Mouse (Mus musculus) stomach, embryonic 15.5 days (tissue): ENCODE data around the gene Btg3. TPM values are rescaled to one million over a fixed set of nuclear protein-coding genes. Genes with fewer than 3 reads are reported as not detected.

Source experiments
- ATAC-seq: fragments of 200-750 bp; cut with Nextera tagmentation; 2 replicates; pipeline ENCODE4 v1.8.0; 2017; ENCODE audit warnings: low read depth, moderate number of reproducible peaks, moderate TSS enrichment; ENCODE audit not compliant: insufficient read depth, low FRiP score
- H3K27ac ChIP-seq: fragments of 300-500 bp; sonication (generic); 2 replicates; pipeline ENCODE4 v1.5.1; 2015; ENCODE audit warnings: mild to moderate bottlenecking, inconsistent platforms
- H3K27me3 ChIP-seq: fragments of 300-500 bp; sonication (generic); replicated peaks from 2 replicates; pipeline ENCODE4 v1.6.1; 2015; ENCODE audit warnings: inconsistent platforms
- H3K36me3 ChIP-seq: fragments of 300-500 bp; sonication (generic); 2 replicates; pipeline ENCODE4 v1.6.1; 2015; ENCODE audit warnings: inconsistent platforms
- H3K4me1 ChIP-seq: fragments of 300-500 bp; sonication (generic); 2 replicates; pipeline ENCODE4 v1.6.1; 2015; ENCODE audit warnings: inconsistent platforms
- H3K4me2 ChIP-seq: fragments of 300-500 bp; sonication (generic); 2 replicates; pipeline ENCODE4 v1.6.1; 2015; ENCODE audit warnings: mild to moderate bottlenecking, inconsistent platforms
- H3K4me3 ChIP-seq: fragments of 300-500 bp; sonication (generic); replicated peaks from 2 replicates; pipeline ENCODE4 v1.5.1; 2015; ENCODE audit warnings: inconsistent platforms
- H3K9ac ChIP-seq: fragments of 300-500 bp; sonication (generic); 2 replicates; pipeline ENCODE4 v1.6.1; 2015; ENCODE audit warnings: inconsistent platforms
- H3K9me3 ChIP-seq: fragments of 300-500 bp; sonication (generic); 2 replicates; pipeline ENCODE4 v1.6.1; 2016; ENCODE audit warnings: inconsistent platforms
- WGBS: fragments of 180-500 bp; shearing (Covaris S2); methylation state at CpG from one replicate; pipeline ENCODE4 v1.1.7; 2015; 5-methylcytosine and 5-hydroxymethylcytosine counted together
- polyA plus RNA-seq: library from polyadenylated mRNA; unstranded; fragments of >200 nt; fragmentation: Nextera tagmentation; extraction: Ambion mirVana; gene quantifications from 2 replicates; pipeline ENCODE4 v1.2.1, GENCODE M21; 2015

Gene Btg3
- polyA plus RNA-seq, result 47.4 and 52.0 TPM in 2 replicates

DNA sequence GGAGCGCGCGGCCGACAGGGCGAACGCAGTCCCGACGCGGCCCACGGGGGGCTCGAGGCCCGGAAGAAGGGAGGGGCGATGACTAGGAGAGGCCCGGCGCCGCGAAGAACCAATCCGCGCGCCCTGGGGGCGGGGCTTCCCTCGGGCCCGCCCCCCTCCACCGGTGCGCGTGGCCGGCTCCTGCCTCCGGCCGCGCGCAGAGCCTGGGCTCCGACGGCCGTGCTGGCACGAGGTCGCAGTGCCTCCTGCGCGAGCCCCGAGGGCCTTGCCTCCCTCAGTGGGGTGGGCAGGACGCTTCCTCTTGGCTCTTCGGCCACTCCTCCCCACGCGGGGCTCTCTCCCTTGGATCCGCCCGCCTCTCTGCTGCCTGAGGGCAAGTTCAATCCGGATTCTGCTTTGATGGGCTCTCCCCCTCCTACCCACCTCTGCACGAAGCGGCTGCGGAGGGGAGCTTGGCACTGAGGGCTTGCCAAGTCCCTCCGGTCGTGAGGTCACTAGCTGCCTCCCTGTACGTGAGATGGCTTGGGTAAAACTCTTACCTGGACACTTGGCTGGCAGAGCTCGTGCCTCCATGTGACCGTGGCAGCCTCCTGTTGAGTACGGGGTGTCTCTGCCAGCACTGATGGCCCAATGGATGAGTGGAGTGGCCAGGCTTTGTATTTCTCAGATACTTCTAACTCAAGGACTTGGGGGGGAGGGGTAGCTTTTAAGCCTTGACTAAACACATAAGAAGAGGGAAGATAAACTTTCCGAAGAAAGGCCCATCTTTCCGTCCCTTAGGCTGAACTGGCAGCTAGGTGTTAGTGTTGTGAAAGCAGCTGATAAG lies at the start of gene Btg3:
Btg3 (minus strand) TSS at position 448 of the 826 bp plus-strand sequence.
- H3K9ac ChIP-seq, result peak within 1 kb of the TSS; percentile 84
- no peaks in the 10 kb centered on the region for H3K27me3 ChIP-seq
- peaks cover 5% of the 10 kb centered on the region; the same call in 1 of the 2 replicates for H3K36me3 ChIP-seq
- WGBS, result 2% methylated on average over 38 of the region's 57 CpGs
- peak within 1 kb of the TSS; percentile 86 for H3K4me2 ChIP-seq
- 0 out of 2 replicates have a peak, but pooled peaks cover 8% of the 10 kb centered on the region for H3K4me1 ChIP-seq
- ATAC-seq, result peak; percentile 95
- H3K4me3 ChIP-seq, result peak within 1 kb of the TSS; percentile 94
- peak within 1 kb of the TSS; percentile 82 for H3K27ac ChIP-seq
- no peaks in the 10 kb centered on the region for H3K9me3 ChIP-seq

DNA sequence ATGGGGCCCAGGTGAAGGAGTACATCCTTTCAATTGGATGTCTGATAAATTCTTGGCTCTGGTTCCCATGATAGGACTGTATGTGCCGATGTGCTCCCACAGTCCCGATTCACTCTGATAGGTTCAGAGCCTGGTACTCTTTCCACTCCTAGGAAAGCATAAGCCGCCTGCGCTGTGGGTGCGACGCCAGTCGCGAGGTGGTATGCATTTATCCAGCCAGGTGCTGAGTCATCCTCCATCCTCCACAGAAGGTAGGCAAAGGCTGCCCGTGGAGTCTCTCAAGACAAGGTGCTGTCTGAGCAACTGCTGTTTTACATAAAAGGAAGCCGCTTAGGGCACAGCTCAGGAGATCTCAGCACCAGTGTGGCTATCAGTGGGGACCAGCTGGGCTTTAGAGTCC lies 40.7 kb upstream of the Btg3 start:
- H3K36me3 ChIP-seq, result no peaks in the 10 kb centered on the region

DNA sequence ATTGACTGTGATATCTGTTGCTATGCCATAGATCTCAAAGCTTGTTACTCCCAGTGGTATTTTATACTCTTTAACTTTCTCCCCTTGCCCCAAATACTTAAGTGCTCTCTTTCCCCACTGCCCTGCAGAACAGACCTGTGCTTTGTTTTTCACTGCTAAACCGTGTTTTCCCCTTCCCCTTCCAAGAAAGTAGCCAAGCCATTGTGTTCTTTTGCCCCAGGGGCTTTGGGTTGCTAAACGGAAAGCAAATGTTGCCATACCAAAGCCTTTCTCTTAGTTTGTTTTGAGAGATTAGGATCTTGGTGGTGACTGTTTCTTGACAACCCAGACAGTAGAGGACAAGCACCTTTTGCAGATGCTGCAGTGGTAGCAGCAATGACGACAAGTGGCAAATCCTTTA lies 39.5 kb upstream of the Btg3 start:
- Histone ChIP-seq H3K9me3 (no peaks in the 10 kb centered on the region), H3K4me3 (no peak overlapping the region), H3K27ac (no peak overlapping the region), H3K27me3 (no peaks in the 10 kb centered on the region), H3K36me3 (no peaks in the 10 kb centered on the region), H3K9ac (no peak overlapping the region), H3K4me2 (no peak overlapping the region), H3K4me1 (no peaks in the 10 kb centered on the region)
- 13% methylated on average over 3 of the region's 3 CpGs for WGBS
- ATAC-seq, result no peak

More for the DNA sequence above, 40.7 kb upstream of the Btg3 start:
- H3K27me3 ChIP-seq, result no peaks in the 10 kb centered on the region
- 56% methylated on average over 10 of the region's 10 CpGs for WGBS
- no peak for ATAC-seq
- H3K4me1 ChIP-seq, result no peaks in the 10 kb centered on the region
- H3K4me2 ChIP-seq, result no peak overlapping the region
- no peak overlapping the region for H3K4me3 ChIP-seq
- no peaks in the 10 kb centered on the region for H3K9me3 ChIP-seq
- no peak overlapping the region for H3K9ac ChIP-seq
- no peak overlapping the region for H3K27ac ChIP-seq

DNA sequence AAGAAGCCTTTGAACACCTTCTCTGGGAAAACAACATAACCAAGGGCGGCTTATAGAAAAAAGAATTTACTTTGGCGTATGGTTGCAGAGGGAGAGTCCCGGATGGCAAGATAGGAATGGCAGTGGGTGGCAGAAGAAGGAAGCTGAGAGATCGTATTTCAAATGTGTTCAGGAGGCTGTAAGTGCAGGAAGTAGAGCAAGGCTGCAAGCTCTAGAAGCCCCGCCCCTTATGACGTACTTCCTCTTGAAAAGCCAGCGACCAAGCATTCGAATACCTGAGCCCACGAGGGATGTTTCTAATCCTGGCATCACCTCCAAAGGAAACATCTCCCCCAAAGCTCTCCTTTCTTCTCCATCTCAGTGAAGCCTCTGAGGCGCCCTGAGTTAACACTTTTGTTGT lies 33.0 kb upstream of the Btg3 start:
- ATAC-seq, result no peak
- Histone ChIP-seq H3K4me2 (no peak overlapping the region), H3K27ac (no peak overlapping the region), H3K4me3 (no peak overlapping the region), H3K9ac (no peak overlapping the region), H3K36me3 (no peaks in the 10 kb centered on the region), H3K4me1 (no peaks in the 10 kb centered on the region), H3K9me3 (no peaks in the 10 kb centered on the region), H3K27me3 (no peaks in the 10 kb centered on the region)
- WGBS, result 78% methylated on average over 10 of the region's 10 CpGs

DNA sequence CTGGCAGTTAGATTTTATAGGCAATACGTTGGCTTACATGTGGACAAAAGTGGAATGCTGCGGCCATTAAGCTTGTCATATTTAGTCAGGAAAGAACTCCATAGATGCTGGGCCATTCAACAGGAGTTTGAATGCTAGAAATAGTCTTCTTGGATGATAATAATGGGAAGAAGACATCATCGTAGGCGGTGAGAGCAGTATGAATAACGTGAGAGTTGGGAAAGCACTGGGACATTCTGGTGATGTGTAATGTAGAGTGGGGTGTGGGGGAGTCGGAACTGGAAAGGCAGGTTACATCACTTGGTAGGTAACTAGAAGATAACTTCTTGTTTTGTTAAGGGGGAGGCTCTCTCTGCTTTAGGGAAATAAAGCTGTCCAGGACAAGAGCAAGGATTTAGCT lies 30.9 kb upstream of the Btg3 start:
- H3K4me1 ChIP-seq, result no peaks in the 10 kb centered on the region
- H3K27me3 ChIP-seq, result no peaks in the 10 kb centered on the region
- H3K4me3 ChIP-seq, result no peak overlapping the region
- H3K9me3 ChIP-seq, result no peaks in the 10 kb centered on the region
- no peak for ATAC-seq
- no peak overlapping the region for H3K9ac ChIP-seq
- H3K4me2 ChIP-seq, result no peak overlapping the region
- no peaks in the 10 kb centered on the region for H3K36me3 ChIP-seq
- WGBS, result 87% methylated on average over 6 of the region's 6 CpGs
- no peak overlapping the region for H3K27ac ChIP-seq

DNA sequence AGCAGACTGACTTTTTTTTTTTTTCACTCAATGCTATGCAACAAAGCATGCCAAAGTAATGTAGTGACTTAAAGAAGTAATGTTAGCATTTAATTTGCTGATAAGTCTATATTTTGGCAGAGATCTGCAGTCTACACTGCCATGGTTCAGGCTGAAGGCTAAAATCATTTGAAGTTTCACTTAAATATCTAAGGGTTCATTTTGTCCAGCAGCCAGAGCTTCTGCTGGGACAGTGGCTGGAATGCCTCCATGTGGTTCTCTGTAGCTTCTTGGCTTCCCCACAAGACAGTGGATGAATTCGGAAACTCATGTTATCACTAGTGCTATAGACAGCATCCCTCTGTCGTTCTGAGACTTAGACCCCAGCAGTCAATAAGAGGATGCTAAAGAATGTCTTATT lies 29.7 kb upstream of the Btg3 start:
- H3K4me3 ChIP-seq, result no peak overlapping the region
- no peak for ATAC-seq
- no peak overlapping the region for H3K27ac ChIP-seq
- WGBS, result 59% methylated on average over 2 of the region's 2 CpGs
- no peaks in the 10 kb centered on the region for H3K4me1 ChIP-seq
- H3K27me3 ChIP-seq, result no peaks in the 10 kb centered on the region
- no peak overlapping the region for H3K9ac ChIP-seq
- no peak overlapping the region for H3K4me2 ChIP-seq
- no peaks in the 10 kb centered on the region for H3K9me3 ChIP-seq
- no peaks in the 10 kb centered on the region for H3K36me3 ChIP-seq

DNA sequence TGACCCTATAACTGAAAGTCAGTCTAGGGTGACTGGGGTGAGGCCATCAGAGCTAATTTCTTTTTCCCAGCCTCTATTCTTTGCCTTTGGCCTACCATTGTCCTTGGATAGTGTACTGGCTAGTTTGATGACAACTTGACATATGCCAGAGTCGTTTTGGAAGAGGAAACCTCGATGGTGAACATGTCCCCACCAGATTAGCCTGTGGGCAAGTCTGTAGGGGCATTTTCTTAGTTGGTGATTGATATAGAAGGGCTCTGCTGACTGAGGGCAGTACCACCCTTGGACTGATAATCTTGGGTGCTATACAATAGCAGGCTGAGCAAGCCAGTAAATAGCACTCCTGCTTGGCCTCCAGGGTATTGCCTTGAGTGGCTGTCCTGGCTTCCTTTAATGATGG lies 25.3 kb upstream of the Btg3 start:
- Histone ChIP-seq H3K9ac (no peak overlapping the region), H3K27me3 (no peaks in the 10 kb centered on the region), H3K4me2 (no peak overlapping the region), H3K27ac (no peak overlapping the region), H3K4me3 (no peak overlapping the region), H3K4me1 (no peaks in the 10 kb centered on the region), H3K9me3 (no peaks in the 10 kb centered on the region), H3K36me3 (no peaks in the 10 kb centered on the region)
- no peak for ATAC-seq
- WGBS, result 46% methylated on average over 2 of the region's 2 CpGs

DNA sequence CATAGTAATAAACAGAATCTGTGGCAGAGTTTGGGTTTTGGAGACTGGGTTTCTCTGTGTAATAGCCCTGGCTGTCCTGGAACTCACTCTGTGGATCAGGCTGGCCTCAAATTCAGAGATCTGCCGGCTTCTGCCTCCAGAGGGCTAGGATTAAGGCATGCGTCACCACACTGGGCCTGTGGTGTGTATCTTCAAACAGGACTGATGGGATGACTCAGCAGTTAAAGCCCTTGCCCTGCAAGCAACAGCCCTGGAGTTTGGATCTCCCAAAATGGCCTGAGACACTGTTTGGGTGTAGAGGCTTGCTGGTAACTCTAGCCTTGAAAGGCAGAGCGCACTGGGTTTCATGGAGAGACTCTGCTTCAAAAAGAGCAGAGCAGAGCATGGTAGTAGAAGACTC lies 22.4 kb upstream of the Btg3 start:
- Histone ChIP-seq H3K36me3 (no peaks in the 10 kb centered on the region), H3K4me2 (no peak overlapping the region), H3K9me3 (no peaks in the 10 kb centered on the region), H3K27me3 (no peaks in the 10 kb centered on the region), H3K27ac (no peak overlapping the region), H3K9ac (no peak overlapping the region), H3K4me1 (no peaks in the 10 kb centered on the region), H3K4me3 (no peak overlapping the region)
- no peak for ATAC-seq
- WGBS, result 79% methylated on average over 3 of the region's 3 CpGs

DNA sequence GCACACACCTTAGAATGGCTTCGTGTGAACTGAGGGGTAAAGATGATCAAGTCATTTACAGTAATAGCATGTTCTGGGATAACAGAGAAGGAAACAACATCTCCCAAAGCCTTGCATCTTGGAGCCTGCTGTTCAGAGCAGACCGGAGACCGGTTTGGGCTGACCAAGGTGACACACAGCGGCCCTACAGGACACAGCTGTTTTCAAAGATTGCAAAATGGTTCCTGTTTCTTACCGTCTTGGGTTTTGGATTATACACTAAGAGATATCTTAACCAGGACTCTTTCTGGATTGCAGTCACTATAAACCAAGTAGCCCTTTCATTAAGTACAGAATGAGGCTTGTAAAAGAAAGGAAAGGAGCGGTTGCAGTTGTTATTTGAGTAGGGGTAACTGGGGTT lies 21.7 kb upstream of the Btg3 start:
- 90% methylated on average over 6 of the region's 6 CpGs for WGBS

DNA sequence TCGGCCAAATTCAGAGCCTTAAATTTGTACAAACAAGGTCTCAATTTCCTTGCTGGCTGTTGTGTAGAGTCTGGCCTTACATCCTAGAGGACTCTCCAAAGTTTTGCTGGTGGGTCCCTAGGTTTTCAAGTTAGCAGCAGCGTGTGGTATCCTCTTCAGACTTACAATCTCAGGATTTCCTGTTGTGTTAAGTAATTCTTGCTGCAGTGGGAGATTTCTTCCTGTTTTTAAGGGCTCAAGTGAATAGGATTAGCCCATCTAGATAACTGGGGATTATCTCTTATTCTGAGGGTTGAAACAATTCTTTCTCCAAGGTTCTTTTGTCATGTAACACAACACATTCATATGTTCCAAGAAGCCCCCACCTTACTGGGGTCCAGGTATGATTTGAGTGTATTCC lies 14.4 kb upstream of the Btg3 start:
- no peak for ATAC-seq
- Histone ChIP-seq H3K9me3 (no peaks in the 10 kb centered on the region), H3K9ac (no peak overlapping the region), H3K4me2 (no peak overlapping the region), H3K4me3 (no peak overlapping the region), H3K36me3 (no peaks in the 10 kb centered on the region), H3K27me3 (no peaks in the 10 kb centered on the region), H3K4me1 (no peaks in the 10 kb centered on the region), H3K27ac (no peak overlapping the region)
- 68% methylated on average over 2 of the region's 2 CpGs for WGBS

More for the DNA sequence above, 21.7 kb upstream of the Btg3 start:
- H3K4me2 ChIP-seq, result no peak overlapping the region
- no peak for ATAC-seq
- H3K9me3 ChIP-seq, result no peaks in the 10 kb centered on the region
- H3K27ac ChIP-seq, result no peak overlapping the region
- no peak overlapping the region for H3K4me3 ChIP-seq
- H3K4me1 ChIP-seq, result no peaks in the 10 kb centered on the region
- H3K9ac ChIP-seq, result no peak overlapping the region
- H3K27me3 ChIP-seq, result no peaks in the 10 kb centered on the region
- no peaks in the 10 kb centered on the region for H3K36me3 ChIP-seq

DNA sequence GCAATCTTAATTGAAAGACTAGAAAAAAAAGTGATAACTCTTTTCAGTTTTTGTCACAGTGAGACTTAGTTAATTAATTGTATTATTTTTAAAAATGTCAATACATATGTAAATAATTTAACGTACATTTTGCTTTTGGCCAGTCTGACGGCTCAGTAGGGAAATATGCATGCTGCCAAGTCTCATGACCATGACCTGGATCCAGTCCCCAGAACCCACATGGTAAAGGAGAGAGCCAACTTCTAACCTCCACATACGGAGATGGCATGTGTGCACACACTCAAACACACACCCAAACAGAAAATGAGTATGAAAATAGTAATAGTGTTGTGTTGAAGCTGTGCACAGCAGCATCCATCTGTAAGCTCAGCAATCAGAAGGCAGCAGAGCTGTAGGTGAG lies 13.0 kb upstream of the Btg3 start:
- ATAC-seq, result no peak
- Histone ChIP-seq H3K4me3 (no peak overlapping the region), H3K27me3 (no peaks in the 10 kb centered on the region), H3K4me2 (no peak overlapping the region), H3K9ac (no peak overlapping the region), H3K9me3 (no peaks in the 10 kb centered on the region), H3K27ac (no peak overlapping the region), H3K4me1 (no peaks in the 10 kb centered on the region), H3K36me3 (no peaks in the 10 kb centered on the region)
- 71% methylated on average over 3 of the region's 3 CpGs for WGBS

DNA sequence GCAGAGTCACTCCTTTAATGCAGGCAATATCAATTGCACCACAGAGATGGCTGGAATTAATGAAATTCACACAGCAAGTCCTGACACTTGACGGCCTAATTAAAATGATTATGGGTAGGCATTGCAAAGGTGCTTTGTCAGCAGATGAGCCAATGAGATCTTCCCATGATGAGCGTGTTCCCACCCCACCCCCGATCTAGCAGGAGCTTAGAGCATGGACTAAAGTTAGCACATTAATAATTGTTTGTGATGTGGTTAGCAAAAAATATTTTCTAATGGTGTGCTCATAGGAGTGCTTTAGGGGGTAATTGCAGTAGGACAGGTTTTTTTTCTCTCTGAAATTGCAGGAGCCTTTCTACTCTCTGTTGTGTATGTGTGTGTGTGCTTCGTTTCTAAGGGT lies 12.1 kb upstream of the Btg3 start:
- H3K9me3 ChIP-seq, result no peaks in the 10 kb centered on the region
- WGBS, result 81% methylated on average over 4 of the region's 4 CpGs
- no peaks in the 10 kb centered on the region for H3K4me1 ChIP-seq
- H3K27ac ChIP-seq, result no peak overlapping the region
- H3K9ac ChIP-seq, result no peak overlapping the region
- H3K27me3 ChIP-seq, result no peaks in the 10 kb centered on the region
- no peak overlapping the region for H3K4me2 ChIP-seq
- no peak overlapping the region for H3K4me3 ChIP-seq
- ATAC-seq, result no peak
- H3K36me3 ChIP-seq, result no peaks in the 10 kb centered on the region
